Mouse (Mus musculus): ENCODE results near the gene Gdf5. TPM values are rescaled to one million over a fixed set of nuclear protein-coding genes. Genes with fewer than 3 reads are reported as not detected.

Gene Gdf5
- polyA plus RNA-seq, 1 experiment from 2014 or later: 2.9 TPM

Other genes starting within 250 kb of the Gdf5 start
- gene Edem2, start 215.9 kb downstream of the Gdf5 start, polyA plus RNA-seq (2016; fragmentation: Nextera tagmentation; extraction: Ambion mirVana): 32.6 and 33.0 TPM in 2 replicates
- not detected in 2 replicates for gene Gm17581, start 209.5 kb downstream of the Gdf5 start, polyA plus RNA-seq (2016; fragmentation: Nextera tagmentation; extraction: Ambion mirVana)
- 1.4 and 2.6 TPM in 2 replicates for gene Procr, start 194.2 kb downstream of the Gdf5 start, polyA plus RNA-seq (2016; fragmentation: Nextera tagmentation; extraction: Ambion mirVana)
- 3.4 and 4.4 TPM in 2 replicates for gene Mmp24, start 170.0 kb downstream of the Gdf5 start, polyA plus RNA-seq (2016; fragmentation: Nextera tagmentation; extraction: Ambion mirVana)
- gene BC029722, start 125.9 kb downstream of the Gdf5 start, polyA plus RNA-seq (2016; fragmentation: Nextera tagmentation; extraction: Ambion mirVana): 12.0 and 13.4 TPM in 2 replicates
- gene Eif6, start 118.4 kb downstream of the Gdf5 start, polyA plus RNA-seq (2016; fragmentation: Nextera tagmentation; extraction: Ambion mirVana): 159 and 160 TPM in 2 replicates
- 0.50 and 0.68 TPM in 2 replicates for gene Fam83c, start 110.5 kb downstream of the Gdf5 start, polyA plus RNA-seq (2016; fragmentation: Nextera tagmentation; extraction: Ambion mirVana)
- 67.3 and 72.9 TPM in 2 replicates for gene Uqcc1, start 15.1 kb downstream of the Gdf5 start, polyA plus RNA-seq (2016; fragmentation: Nextera tagmentation; extraction: Ambion mirVana)
- not detected in 2 replicates for gene Gm15557, start 4.6 kb downstream of the Gdf5 start, polyA plus RNA-seq (2016; fragmentation: Nextera tagmentation; extraction: Ambion mirVana)
- gene Cep250, start 11.1 kb upstream of the Gdf5 start, polyA plus RNA-seq (2016; fragmentation: Nextera tagmentation; extraction: Ambion mirVana): 28.9 and 30.5 TPM in 2 replicates
- gene 6430550D23Rik, start 62.6 kb upstream of the Gdf5 start, polyA plus RNA-seq (2016; fragmentation: Nextera tagmentation; extraction: Ambion mirVana): 1.3 TPM in 2 replicates
- gene Ergic3, start 62.7 kb upstream of the Gdf5 start, polyA plus RNA-seq (2016; fragmentation: Nextera tagmentation; extraction: Ambion mirVana): 196 and 199 TPM in 2 replicates
- not detected in 2 replicates for gene Fer1l4, start 107.6 kb upstream of the Gdf5 start, polyA plus RNA-seq (2016; fragmentation: Nextera tagmentation; extraction: Ambion mirVana)
- 5.3 and 7.7 TPM in 2 replicates for gene Spag4, start 119.8 kb upstream of the Gdf5 start, polyA plus RNA-seq (2016; fragmentation: Nextera tagmentation; extraction: Ambion mirVana)
- gene Cpne1, start 166.6 kb upstream of the Gdf5 start, polyA plus RNA-seq (2016; fragmentation: Nextera tagmentation; extraction: Ambion mirVana): 56.4 and 56.6 TPM in 2 replicates
- 53.0 and 58.0 TPM in 2 replicates for gene Rbm12, start 166.6 kb upstream of the Gdf5 start, polyA plus RNA-seq (2016; fragmentation: Nextera tagmentation; extraction: Ambion mirVana)
- gene Gm28036, start 181.7 kb upstream of the Gdf5 start, polyA plus RNA-seq (2016; fragmentation: Nextera tagmentation; extraction: Ambion mirVana): 20.4 and 31.9 TPM in 2 replicates
- 388 and 397 TPM in 2 replicates for gene Romo1, start 198.7 kb upstream of the Gdf5 start, polyA plus RNA-seq (2016; fragmentation: Nextera tagmentation; extraction: Ambion mirVana)
- 30.8 and 31.5 TPM in 2 replicates for gene Nfs1, start 198.8 kb upstream of the Gdf5 start, polyA plus RNA-seq (2016; fragmentation: Nextera tagmentation; extraction: Ambion mirVana)
- 708 and 716 TPM in 2 replicates for gene Rbm39, start 234.9 kb upstream of the Gdf5 start, polyA plus RNA-seq (2016; fragmentation: Nextera tagmentation; extraction: Ambion mirVana)

Data from forebrain, embryonic 12.5 days (tissue).